Mouse (Mus musculus) left cerebral cortex, postnatal 14 days (tissue): ENCODE results near the gene Nsmce1. TPM values are rescaled to one million over a fixed set of nuclear protein-coding genes. Genes with fewer than 3 reads are reported as not detected.

Source experiments
- DNase-seq, 2 experiments: peaks; one replicate each; pipeline ENCODE4 v3.0.0; 2021 to 2022; ENCODE audit warnings: low spot score in 2 of 2, mixed read lengths in 1 of 2
- intact Hi-C: fragments of 180-260 bp; cut with DNase I; formaldehyde crosslinking; loops from one replicate; pipeline ENCODE4 v1.15.1; 2025
- total RNA-seq, 2 experiments: library from RNA; stranded (reverse); gene quantifications; 2 replicates each; pipeline ENCODE4 v1.2.3; 2021

The Nsmce1 gene
- total RNA-seq, 2 experiments from 2014 or later: 15.8 to 19.2 TPM

DNA sequence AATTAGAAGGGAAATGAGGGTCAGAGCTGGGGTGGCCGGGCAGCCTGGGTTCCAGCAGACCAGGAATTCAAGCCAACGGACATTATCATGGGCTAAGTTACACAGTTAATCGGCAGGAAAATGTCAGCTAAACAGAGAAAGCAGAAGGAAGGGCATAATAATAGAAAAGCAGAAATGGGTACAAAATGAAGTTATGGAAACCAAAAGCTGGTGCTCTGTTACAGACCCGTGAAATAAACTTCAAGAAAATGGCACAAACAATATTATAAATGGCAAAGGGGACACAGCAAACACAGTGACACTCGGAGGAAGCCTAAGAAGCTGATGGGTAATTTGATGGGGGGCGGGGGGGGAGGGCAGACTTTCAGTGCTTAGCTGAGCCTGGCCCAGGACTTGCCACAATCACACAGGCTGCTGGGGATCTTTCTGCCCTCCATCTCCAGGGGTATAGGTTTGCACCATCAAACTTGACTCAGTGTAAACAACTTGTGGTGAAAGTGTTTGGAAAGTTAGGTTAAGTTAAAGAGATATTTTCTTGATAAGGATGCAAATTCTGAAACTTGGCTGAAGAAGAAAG, 4.6 kb upstream of the Nsmce1 start:
- intact Hi-C loops: no loop called here
- no peak for DNase-seq

DNA sequence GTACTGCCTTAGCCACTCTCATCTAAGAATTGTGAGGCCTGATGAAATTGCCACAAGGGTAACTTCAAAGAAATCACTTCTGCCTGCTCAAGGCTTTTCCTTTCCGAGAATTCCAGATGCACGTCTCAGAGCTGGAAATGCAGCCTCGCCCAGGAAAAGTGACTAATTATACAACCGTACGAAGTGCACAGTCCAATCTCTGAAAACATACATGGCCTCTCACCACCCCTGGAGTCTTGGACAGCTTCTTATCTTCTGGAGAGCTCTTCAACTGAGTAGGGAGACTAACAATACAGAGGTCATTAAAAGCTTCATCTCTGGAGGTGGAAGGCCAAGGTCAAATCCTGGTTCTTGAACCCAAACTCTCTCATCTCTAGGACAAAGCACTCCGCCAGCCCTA, 1.2 kb upstream of the Nsmce1 start:
- intact Hi-C loops: no loop called here
- no peak for DNase-seq

DNA sequence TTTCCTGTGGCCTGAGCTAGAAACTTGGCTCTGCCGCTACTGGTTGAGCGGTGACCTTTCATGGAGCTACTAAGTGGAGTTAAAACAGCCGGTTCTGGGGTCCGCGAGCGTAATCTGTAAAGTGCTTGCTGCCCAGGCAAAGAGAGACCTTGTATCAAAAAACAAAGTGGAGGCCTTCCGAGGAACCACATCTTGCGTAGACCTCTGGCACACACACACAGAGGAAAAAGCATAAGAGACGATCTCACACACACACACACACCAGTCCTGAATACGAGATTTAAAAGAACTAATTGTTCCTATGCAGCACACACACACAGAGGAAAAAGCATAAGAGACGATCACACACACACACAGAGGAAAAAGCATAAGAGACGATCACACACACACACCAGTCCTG, 364 bp upstream of the Nsmce1 start:
- intact Hi-C loops: no loop called here
- DNase-seq: no peak

DNA sequence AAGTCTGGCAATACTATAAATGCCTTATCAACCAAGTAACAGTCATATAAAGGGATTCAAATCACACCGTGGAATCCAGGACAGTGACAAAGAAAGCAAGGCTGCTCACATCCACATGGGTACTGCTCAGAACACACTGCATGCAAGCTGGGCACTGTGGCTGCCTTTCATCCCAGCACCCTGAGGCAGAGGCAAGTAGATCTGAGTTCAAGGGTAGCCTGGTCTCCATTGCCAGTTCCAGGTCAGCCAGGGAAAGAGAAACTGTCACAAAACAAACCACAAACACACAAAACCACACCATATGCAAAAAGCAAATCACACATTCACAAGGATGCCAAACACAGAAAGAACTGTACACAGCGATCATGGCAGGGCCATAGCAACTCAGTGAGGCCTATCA, 1.8 kb downstream of the Nsmce1 start:
- intact Hi-C loops: no loop called here
- DNase-seq: no peak

GRCm38 (mm10) chr7:125488706-125489105, 2.7 kb downstream of the Nsmce1 start:
- intact Hi-C loops: no loop called here
- DNase-seq: no peak

DNA sequence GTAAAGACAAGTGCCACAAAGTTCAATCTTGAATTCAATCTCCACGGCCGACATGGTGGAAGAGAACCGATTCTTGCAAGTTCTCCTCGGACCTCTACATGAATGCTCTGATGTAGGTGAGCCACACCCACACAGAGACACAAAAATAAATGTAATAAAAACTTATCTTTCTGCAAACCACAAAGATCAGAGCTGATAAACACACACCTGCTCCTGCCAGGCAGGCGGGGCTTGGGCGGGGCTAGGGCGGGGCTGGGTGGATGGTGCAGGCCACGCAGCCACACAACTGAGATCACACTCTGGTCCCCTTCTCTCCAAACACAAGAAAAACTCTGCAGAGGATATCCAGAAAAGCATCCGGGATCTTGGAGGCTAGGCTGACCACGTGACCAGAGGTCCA, 4.3 kb downstream of the Nsmce1 start:
- no peak for DNase-seq
- intact Hi-C loops: no loop called here

- no peak for DNase-seq
- intact Hi-C loops: no loop called here
Measured at GRCm38 (mm10) chr7:125486121-125486630, 5.2 kb downstream of the Nsmce1 start.

- intact Hi-C loops: no loop called here
- no peak for DNase-seq
Measured at GRCm38 (mm10) chr7:125484791-125485190, 6.6 kb downstream of the Nsmce1 start.

- DNase-seq: no peak
- intact Hi-C loops: no loop called here
Measured at GRCm38 (mm10) chr7:125482886-125483285, 8.5 kb downstream of the Nsmce1 start.

DNA sequence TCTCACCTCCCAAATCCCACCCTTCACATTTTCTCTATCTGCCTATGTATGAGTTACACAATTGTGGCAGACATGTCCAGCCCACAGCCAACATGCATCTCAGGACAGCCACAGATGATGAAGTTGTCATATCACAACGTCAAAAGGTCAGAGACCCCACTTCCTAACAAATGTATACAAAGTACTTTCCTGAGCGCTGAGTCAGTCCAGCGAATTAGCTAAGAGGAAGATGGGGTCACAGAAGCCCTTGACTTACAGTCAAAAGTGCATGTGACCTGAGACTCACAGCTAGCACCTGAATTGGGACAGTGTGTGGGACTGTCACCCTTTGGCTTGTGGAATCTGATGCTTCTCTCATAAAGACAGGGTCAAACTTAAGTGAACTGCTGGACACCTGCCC, 9.1 kb downstream of the Nsmce1 start:
- intact Hi-C loops: no loop called here

GRCm38 (mm10) chr7:125480518-125480917, 10.9 kb downstream of the Nsmce1 start:
- DNase-seq: no peak

More for the DNA sequence above, 9.1 kb downstream of the Nsmce1 start:
- DNase-seq: no peak

GRCm38 (mm10) chr7:125478391-125478984, 12.9 kb downstream of the Nsmce1 start:
- DNase-seq: no peak
- intact Hi-C loops: no loop called here

More at GRCm38 (mm10) chr7:125480518-125480917, 10.9 kb downstream of the Nsmce1 start:
- intact Hi-C loops: no loop called here

GRCm38 (mm10) chr7:125475601-125476251, 15.7 kb downstream of the Nsmce1 start:
- DNase-seq: no peak

GRCm38 (mm10) chr7:125474535-125474934, 16.9 kb downstream of the Nsmce1 start:
- DNase-seq: no peak
- intact Hi-C loops: no loop called here

More at GRCm38 (mm10) chr7:125475601-125476251, 15.7 kb downstream of the Nsmce1 start:
- intact Hi-C loops: no loop called here

DNA sequence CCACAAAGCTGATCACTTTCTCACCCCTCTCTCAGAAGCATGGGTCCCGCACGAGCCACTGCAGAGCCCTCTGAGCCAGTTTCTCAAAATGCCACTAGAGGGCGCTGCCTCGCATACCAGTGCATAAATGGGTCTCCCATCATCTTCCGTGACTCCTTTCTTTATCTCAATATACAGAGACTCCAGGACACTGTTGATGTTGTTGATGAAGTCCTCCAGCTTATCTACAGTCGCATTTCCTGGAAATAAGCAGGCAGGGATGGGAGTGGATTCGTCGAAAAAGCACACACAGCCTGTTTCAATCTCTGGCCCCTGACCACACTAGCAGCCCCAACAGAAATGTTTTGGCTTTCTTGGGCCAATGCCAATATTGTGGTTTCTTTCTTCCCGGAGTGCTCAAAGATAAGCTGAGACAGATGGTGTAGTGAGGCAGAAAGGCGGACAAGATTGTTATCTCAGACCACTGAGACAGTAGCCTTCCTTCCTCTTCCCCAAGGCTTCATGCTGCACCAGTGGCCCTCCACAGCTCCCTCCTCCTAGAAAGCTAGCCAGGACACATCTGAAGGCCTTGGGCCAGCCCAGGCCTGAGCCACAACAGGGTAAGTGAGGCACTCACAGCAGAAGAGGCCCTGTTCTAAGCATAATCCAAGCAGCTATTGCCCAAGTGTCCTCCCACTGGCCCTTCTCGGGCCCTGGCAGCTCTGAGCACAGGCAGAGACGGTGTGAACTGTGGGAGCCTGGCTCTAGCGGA, 19.2 kb downstream of the Nsmce1 start:
- intact Hi-C loops: loop anchor here (1.0 kb wide), 1 partner anchor 109 kb away; no protein-coding TSS in a partner anchor
- DNase-seq: peak; percentile 84 to 85

- DNase-seq: no peak
- intact Hi-C loops: loop anchor here (1.0 kb wide), 1 partner anchor 168 kb away; no protein-coding TSS in a partner anchor
Measured at GRCm38 (mm10) chr7:125470901-125471300, 20.5 kb downstream of the Nsmce1 start.

DNA sequence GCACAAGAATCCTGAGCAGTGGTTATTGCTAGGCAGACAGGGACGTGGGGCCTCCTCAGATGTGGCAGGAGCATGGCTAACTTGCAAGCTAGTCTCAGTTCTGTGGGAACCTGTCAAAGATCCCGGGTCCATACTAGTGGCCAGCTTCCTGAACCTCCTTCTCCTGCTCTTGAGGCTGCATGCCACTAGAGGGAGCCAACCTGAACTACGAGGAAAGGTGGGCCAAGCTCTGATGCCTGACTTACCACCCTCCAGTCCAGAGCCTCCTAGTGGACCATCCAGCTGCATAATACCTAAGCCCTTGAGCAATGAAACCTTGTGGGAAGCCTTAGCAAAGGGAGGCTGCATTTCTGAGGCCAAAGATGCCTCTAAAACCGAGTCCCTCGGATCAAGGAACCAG, 21.5 kb downstream of the Nsmce1 start:
- intact Hi-C loops: loop anchor here (1.0 kb wide), 1 partner anchor 169 kb away; no protein-coding TSS in a partner anchor
- peak; percentile 57 to 76 for DNase-seq

GRCm38 (mm10) chr7:125462200-125462599, 29.2 kb downstream of the Nsmce1 start:
- intact Hi-C loops: no loop called here

GRCm38 (mm10) chr7:125453671-125454070, 37.7 kb downstream of the Nsmce1 start:
- no peak for DNase-seq
- intact Hi-C loops: no loop called here

More at GRCm38 (mm10) chr7:125462200-125462599, 29.2 kb downstream of the Nsmce1 start:
- DNase-seq: no peak

DNA sequence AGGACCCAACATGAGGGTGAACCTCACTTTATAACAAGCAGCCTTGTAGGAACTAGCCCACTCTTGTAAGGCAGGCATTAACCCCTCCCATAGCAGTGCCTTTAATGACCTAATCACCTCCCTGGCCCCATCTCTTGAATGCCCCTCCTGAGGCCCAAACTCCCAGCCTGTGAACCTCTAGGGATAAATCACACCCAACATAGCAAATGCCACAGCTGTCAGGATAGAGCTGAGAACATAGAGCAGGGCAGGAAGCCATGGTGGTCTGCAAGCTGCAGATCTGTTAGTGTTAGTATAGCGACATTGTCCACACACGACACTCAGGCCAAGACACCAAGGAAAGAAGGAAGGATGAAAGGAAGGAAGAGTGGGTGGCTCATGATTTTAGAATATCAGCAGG, 40.3 kb downstream of the Nsmce1 start:
- intact Hi-C loops: no loop called here
- no peak for DNase-seq
